Mouse (Mus musculus) thymus, postnatal 36 days (tissue): ENCODE measurements around the gene Saa1.
A peak's percentile ranks its signal among the peaks of the same experiment; 100 is the strongest.

Source experiments
- DNase-seq, 2 experiments: peaks; one replicate each; pipeline ENCODE4 v3.0.0; 2022; ENCODE audit warnings: mixed read lengths in 2 of 2

The Saa1 gene

GRCm38 (mm10) chr7:46716897-46717296 is 25.9 kb downstream of the Saa1 start:
- DNase-seq = no peak

GRCm38 (mm10) chr7:46715600-46715999 is 27.2 kb downstream of the Saa1 start, which contains the start of gene Saa3:
Gene Saa3 (minus strand): TSS chr7:46715700.
- no peak for DNase-seq

GRCm38 (mm10) chr7:46714518-46714917 is 28.3 kb downstream of the Saa1 start:
- peak; percentile 56 to 62 for DNase-seq

GRCm38 (mm10) chr7:46712250-46712649 is 30.5 kb downstream of the Saa1 start:
- DNase-seq = no peak

- DNase-seq = peak; percentile 86 to 87
Observed at GRCm38 (mm10) chr7:46710390-46710844, 32.4 kb downstream of the Saa1 start, which contains the start of gene Saal1. Gene Saal1 (minus strand): TSS chr7:46710680.

- DNase-seq = no peak
Observed at GRCm38 (mm10) chr7:46700521-46701025, 42.2 kb downstream of the Saa1 start.

GRCm38 (mm10) chr7:46696754-46697153 is 46.0 kb downstream of the Saa1 start:
- DNase-seq = no peak
